Mouse (Mus musculus) ovary, postnatal 36 days (tissue): Measurements from ENCODE around the gene Cldn10.
A peak's percentile ranks its signal among the peaks of the same experiment; 100 is the strongest.
"Not testable (repeated sequence)": the region's sequence is repeated elsewhere in the genome, so short reads cannot be mapped to it uniquely, and the experiment has no call there.

ENCODE experiments used
- DNase-seq: peaks from one replicate; pipeline ENCODE4 v3.0.0; 2022; ENCODE audit warnings: low spot score, mixed read lengths

The Cldn10 gene

GRCm38 (mm10) chr14:118787621-118788020 lies at the start of gene Cldn10:
Gene Cldn10, plus strand, starts transcription at chr14:118787908.
- DNase-seq = no peak

- no peak for DNase-seq
These were observed 45.9 kb upstream of the Cldn10 start for GRCm38 (mm10) chr14:118741780-118742179.

- DNase-seq = no peak
These were observed 44.8 kb upstream of the Cldn10 start for GRCm38 (mm10) chr14:118742862-118743261.

GRCm38 (mm10) chr14:118749068-118749467 lies 38.6 kb upstream of the Cldn10 start:
- no peak for DNase-seq

- DNase-seq = no peak
These were observed 38.0 kb upstream of the Cldn10 start for GRCm38 (mm10) chr14:118749715-118750114.

GRCm38 (mm10) chr14:118750505-118751192 lies 37.1 kb upstream of the Cldn10 start:
- DNase-seq = no peak

GRCm38 (mm10) chr14:118751193-118751753 lies 36.4 kb upstream of the Cldn10 start:
- no peak for DNase-seq

- no peak for DNase-seq
These were observed 31.7 kb upstream of the Cldn10 start for GRCm38 (mm10) chr14:118756015-118756414.

- DNase-seq = no peak
These were observed 31.1 kb upstream of the Cldn10 start for GRCm38 (mm10) chr14:118756566-118756965.

- DNase-seq = not testable (repeated sequence)
These were observed 24.3 kb upstream of the Cldn10 start for GRCm38 (mm10) chr14:118763362-118763761.

- no peak for DNase-seq
These were observed 23.7 kb upstream of the Cldn10 start for GRCm38 (mm10) chr14:118763917-118764495.

- DNase-seq = no peak
These were observed 22.4 kb upstream of the Cldn10 start for GRCm38 (mm10) chr14:118765306-118765705.

GRCm38 (mm10) chr14:118765951-118766350 lies 21.8 kb upstream of the Cldn10 start:
- DNase-seq = no peak

- no peak for DNase-seq
These were observed 21.3 kb upstream of the Cldn10 start for GRCm38 (mm10) chr14:118766368-118766767.

- DNase-seq = peak; percentile 68
These were observed 19.9 kb upstream of the Cldn10 start for GRCm38 (mm10) chr14:118767673-118768353.

GRCm38 (mm10) chr14:118768354-118768713 lies 19.4 kb upstream of the Cldn10 start:
- DNase-seq = no peak

- no peak for DNase-seq
These were observed 14.0 kb upstream of the Cldn10 start for GRCm38 (mm10) chr14:118773668-118774067.

GRCm38 (mm10) chr14:118774507-118775428 lies 12.9 kb upstream of the Cldn10 start:
- DNase-seq = peak; percentile 11

GRCm38 (mm10) chr14:118775554-118775953 lies 12.2 kb upstream of the Cldn10 start:
- no peak for DNase-seq

- no peak for DNase-seq
These were observed 11.3 kb upstream of the Cldn10 start for GRCm38 (mm10) chr14:118776372-118776771.

- DNase-seq = no peak
These were observed 10.2 kb upstream of the Cldn10 start for GRCm38 (mm10) chr14:118777478-118777877.

- no peak for DNase-seq
These were observed 6.1 kb upstream of the Cldn10 start for GRCm38 (mm10) chr14:118781601-118782000.
